ENCODE assay signal across 10 mouse cellular contexts in the genomic region with DNA sequence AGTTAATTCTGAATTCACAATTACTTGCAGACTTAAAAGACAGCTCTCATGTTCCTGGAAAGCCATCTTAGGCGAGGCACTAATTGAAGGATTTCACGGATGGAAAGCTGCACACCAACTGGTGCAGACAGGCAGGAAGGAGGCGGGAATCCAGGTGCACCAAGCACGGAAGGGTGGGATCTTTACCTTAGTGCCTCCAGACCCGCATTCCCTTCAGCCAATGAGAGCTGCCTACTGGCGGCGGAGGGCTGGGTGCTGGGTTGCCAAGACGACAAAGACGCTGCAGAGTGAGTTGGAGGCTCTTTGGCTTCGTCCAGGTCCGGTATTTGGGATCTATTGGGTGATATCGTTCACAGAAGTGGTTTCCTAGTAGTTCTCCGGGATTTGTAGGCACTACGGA. TPM values are rescaled to one million over a fixed set of nuclear protein-coding genes. Genes with fewer than 3 reads are reported as not detected.
DNase-seq lines count a peak whose midpoint lies in the region; ATAC-seq and TF ChIP-seq lines count a peak whose summit lies in the region.
"Had no signal": no experiment of that assay in that cellular context is flagged by ENCODE, and none has a peak within 500 bp of the region (broad histone marks: within the 10 kb centered on the region; RNA-seq: fewer than 3 reads in every experiment).

A gene (plus strand): TSS at position 315 of the 400 bp plus-strand sequence.

- H3K4me1 ChIP-seq in kidney, embryonic 15.5 days, result peaks cover 12% of the 10 kb centered on the region
- H3K4me1 ChIP-seq in embryonic facial prominence, embryonic 14.5 days (ENCODE audit: control insufficient read depth, insufficient read depth, low read length), result no peaks in the 10 kb centered on the region; the same call in 1 of the 2 replicates
- H3K4me1 ChIP-seq in kidney, postnatal 0 days (replicated peaks; ENCODE audit: insufficient read depth, low read length), result no peaks in the 10 kb centered on the region
- peaks cover under 1% of the 10 kb centered on the region; the same call in 1 of the 2 replicates for H3K4me1 ChIP-seq in midbrain, embryonic 16.5 days (ENCODE audit: control insufficient read depth, insufficient read depth, low read length)
- H3K4me1 ChIP-seq: liver, embryonic 12.5 days had no signal

- peak; percentile 81 for ATAC-seq in kidney, embryonic 15.5 days (replicated peaks; ENCODE audit: low FRiP score)
- peak; percentile 86 for ATAC-seq in embryonic facial prominence, embryonic 14.5 days (ENCODE audit: low read depth)
- peak; percentile 79 for ATAC-seq in kidney, postnatal 0 days (replicated peaks; ENCODE audit: low FRiP score, low read depth)
- no peak; the same call in 1 of the 2 replicates for ATAC-seq in midbrain, embryonic 16.5 days
- ATAC-seq: liver, embryonic 12.5 days had no signal

- no peaks in the 10 kb centered on the region for H3K36me3 ChIP-seq in kidney, embryonic 15.5 days
- H3K36me3 ChIP-seq in embryonic facial prominence, embryonic 14.5 days (ENCODE audit: control insufficient read depth, insufficient read depth, low read length), result no peaks in the 10 kb centered on the region
- no peaks in the 10 kb centered on the region for H3K36me3 ChIP-seq in kidney, postnatal 0 days (ENCODE audit: insufficient read depth, low read length)
- H3K36me3 ChIP-seq in midbrain, embryonic 16.5 days (ENCODE audit: control insufficient read depth, insufficient read depth, low read length), result no peaks in the 10 kb centered on the region
- H3K36me3 ChIP-seq: G1E; liver, embryonic 12.5 days had no signal

- 6% methylated on average over 14 of the region's 14 CpGs for WGBS in kidney, embryonic 15.5 days
- 8% methylated on average over 14 of the region's 14 CpGs for WGBS in embryonic facial prominence, embryonic 14.5 days
- WGBS in kidney, postnatal 0 days, result 5% methylated on average over 14 of the region's 14 CpGs
- WGBS in midbrain, embryonic 16.5 days, result 7% methylated on average over 14 of the region's 14 CpGs

- H3K27me3 ChIP-seq in kidney, embryonic 15.5 days, result peaks cover 20% of the 10 kb centered on the region
- no peaks in the 10 kb centered on the region for H3K27me3 ChIP-seq in embryonic facial prominence, embryonic 14.5 days (replicated peaks; ENCODE audit: control insufficient read depth, insufficient read depth, low read length)
- no peaks in the 10 kb centered on the region for H3K27me3 ChIP-seq in kidney, postnatal 0 days (ENCODE audit: insufficient read depth, low read length)
- peaks cover 2% of the 10 kb centered on the region; the same call in 1 of the 2 replicates for H3K27me3 ChIP-seq in midbrain, embryonic 16.5 days (ENCODE audit: control insufficient read depth, insufficient read depth, low read depth, low read length)

- no peak for TF ChIP-seq CTCF in kidney, postnatal 0 days (IDR thresholded peaks at IDR 0.05; ENCODE audit: low read depth)

- H3K9ac ChIP-seq in kidney, embryonic 15.5 days, result no peak within 1 kb of the TSS
- no peak within 1 kb of the TSS for H3K9ac ChIP-seq in embryonic facial prominence, embryonic 14.5 days (ENCODE audit: low read depth, low read length)
- H3K9ac ChIP-seq in kidney, postnatal 0 days (ENCODE audit: low read depth, low read length), result no peak within 1 kb of the TSS
- H3K9ac ChIP-seq in midbrain, embryonic 16.5 days (ENCODE audit: low read depth, low read length), result no peak within 1 kb of the TSS; the same call in 1 of the 2 replicates
- H3K9ac ChIP-seq: liver, embryonic 12.5 days had no signal

- H3K9me3 ChIP-seq in kidney, embryonic 15.5 days (replicated peaks), result no peaks in the 10 kb centered on the region
- H3K9me3 ChIP-seq in embryonic facial prominence, embryonic 14.5 days (ENCODE audit: control insufficient read depth, low read length), result no peaks in the 10 kb centered on the region
- no peaks in the 10 kb centered on the region for H3K9me3 ChIP-seq in kidney, postnatal 0 days (replicated peaks; ENCODE audit: low read length)
- no peaks in the 10 kb centered on the region for H3K9me3 ChIP-seq in midbrain, embryonic 16.5 days (replicated peaks; ENCODE audit: control insufficient read depth, low read length, poor library complexity, severe bottlenecking)
- H3K9me3 ChIP-seq: G1E; liver, embryonic 12.5 days had no signal

- H3K4me2 ChIP-seq in kidney, embryonic 15.5 days, result peak within 1 kb of the TSS; percentile 53
- H3K4me2 ChIP-seq in embryonic facial prominence, embryonic 14.5 days (ENCODE audit: low read depth, low read length), result peak within 1 kb of the TSS; percentile 13; the same call in 1 of the 2 replicates
- H3K4me2 ChIP-seq in kidney, postnatal 0 days (ENCODE audit: low read length), result peak within 1 kb of the TSS; percentile 35
- H3K4me2 ChIP-seq in midbrain, embryonic 16.5 days (ENCODE audit: low read length), result peak within 1 kb of the TSS; percentile 38
- H3K4me2 ChIP-seq: liver, embryonic 12.5 days had no signal

- peak within 1 kb of the TSS; percentile 23 for H3K4me3 ChIP-seq in kidney, embryonic 15.5 days (replicated peaks)
- H3K4me3 ChIP-seq in embryonic facial prominence, embryonic 14.5 days (ENCODE audit: low read depth, low read length), result no peak within 1 kb of the TSS
- no peak within 1 kb of the TSS for H3K4me3 ChIP-seq in kidney, postnatal 0 days (replicated peaks; ENCODE audit: low read depth, low read length)
- no peak within 1 kb of the TSS for H3K4me3 ChIP-seq in midbrain, embryonic 16.5 days (ENCODE audit: low read depth, low read length)
- H3K4me3 ChIP-seq: liver, embryonic 12.5 days had no signal

- no peak for DNase-seq in kidney, adult 8-10 months
- peak; percentile 58 for DNase-seq in embryonic facial prominence, embryonic 14.5 days (ENCODE audit: low spot score)
- DNase-seq in kidney, postnatal 0 days (ENCODE audit: low spot score), result no peak
- DNase-seq in layer of hippocampus, adult 8-10 months (ENCODE audit: low spot score in 2 of 2), result no peak
- DNase-seq in gastrocnemius, postnatal 25 days, result no peak
- no peak for DNase-seq in heart, postnatal 4 days

- H3K27ac ChIP-seq in kidney, embryonic 15.5 days, result no peak within 1 kb of the TSS
- H3K27ac ChIP-seq in embryonic facial prominence, embryonic 14.5 days (replicated peaks; ENCODE audit: low read depth, low read length), result no peak within 1 kb of the TSS
- no peak within 1 kb of the TSS for H3K27ac ChIP-seq in kidney, postnatal 0 days
- no peak within 1 kb of the TSS for H3K27ac ChIP-seq in midbrain, embryonic 16.5 days (ENCODE audit: low read length)
- H3K27ac ChIP-seq: liver, embryonic 12.5 days had no signal

RNA-seq across cellular contexts. Expression of the gene that starts here (rescaled TPM):
- 0.30 TPM in 1 of 2 replicates, not detected in the other for polyA plus RNA-seq in kidney, embryonic 15.5 days (2015; fragmentation: Nextera tagmentation; extraction: Ambion mirVana)
- 0.41 and 3.3 TPM in 2 replicates for polyA plus RNA-seq in embryonic facial prominence, embryonic 14.5 days (2014; fragmentation: Nextera tagmentation; extraction: Ambion mirVana)
- 0.11 TPM in 1 of 2 replicates, not detected in the other for polyA plus RNA-seq in kidney, postnatal 0 days (2015; fragmentation: Nextera tagmentation; extraction: Ambion mirVana)
- polyA plus RNA-seq in midbrain, embryonic 16.5 days (2015; fragmentation: Nextera tagmentation; extraction: Ambion mirVana), result 1.3 and 1.4 TPM in 2 replicates
- under 1 TPM; 0.39 to 0.85 (median 0.62) TPM for total RNA-seq in layer of hippocampus, adult 8-10 months (2022)
- not detected for total RNA-seq in gastrocnemius, postnatal 25 days (2021)
- not detected for total RNA-seq in heart, postnatal 4 days (2021)
- total RNA-seq: G1E had no signal
- polyA plus RNA-seq: G1E; liver, embryonic 12.5 days had no signal

Comparison
In these comparisons a context has a peak if more than half of its experiments do, and no peak if none do; other contexts are left out.
1. Peak in ATAC-seq, H3K4me3 ChIP-seq and H3K4me2 ChIP-seq in kidney, embryonic 15.5 days; RNA of the gene not detected or under 1 TPM.
2. Peak in ATAC-seq and H3K4me2 ChIP-seq in kidney, postnatal 0 days; RNA of the gene not detected or under 1 TPM.